In genomic region chr2:165014935-165015334, GRCm38 (mm10) we compare ENCODE assay signal across 14 mouse cellular contexts.
"Had no signal": no experiment of that assay in that cellular context is flagged by ENCODE, and none has a peak within 500 bp of the region (broad histone marks: within the 10 kb centered on the region; RNA-seq: fewer than 3 reads in every experiment).

No protein-coding gene starts in this region.

- H3K4me3 ChIP-seq: limb, embryonic 15.5 days; midbrain, embryonic 13.5 days; myocyte; neural tube, embryonic 15.5 days had no signal

- H3K27ac ChIP-seq: kidney, postnatal 0 days; limb, embryonic 15.5 days; midbrain, embryonic 13.5 days; neural tube, embryonic 15.5 days had no signal

- DNase-seq: kidney, adult 11 months; kidney, adult 9 months; kidney, postnatal 36 days; layer of hippocampus, adult 9-11 months; layer of hippocampus, postnatal 36 days; lung, adult 18-20 months; right cerebral cortex, adult 18-20 months; right cerebral cortex, postnatal 25 days; thymus, postnatal 14 days had no signal

- ATAC-seq: midbrain, embryonic 13.5 days had no signal

- H3K27me3 ChIP-seq: limb, embryonic 15.5 days; midbrain, embryonic 13.5 days; neural tube, embryonic 15.5 days had no signal

- H3K9me3 ChIP-seq: limb, embryonic 15.5 days; midbrain, embryonic 13.5 days; neural tube, embryonic 15.5 days had no signal

- H3K4me2 ChIP-seq: limb, embryonic 15.5 days; midbrain, embryonic 13.5 days; neural tube, embryonic 15.5 days had no signal

- H3K4me1 ChIP-seq: limb, embryonic 15.5 days; midbrain, embryonic 13.5 days; neural tube, embryonic 15.5 days had no signal

- H3K9ac ChIP-seq: limb, embryonic 15.5 days; midbrain, embryonic 13.5 days; neural tube, embryonic 15.5 days had no signal
